Mouse (Mus musculus): ENCODE results near the gene Ccdc173. TPM values are rescaled to one million over a fixed set of nuclear protein-coding genes. Genes with fewer than 3 reads are reported as not detected.
A peak's percentile ranks its signal among the peaks of the same experiment; 100 is the strongest.
"Not testable (repeated sequence)": the region's sequence is repeated elsewhere in the genome, so short reads cannot be mapped to it uniquely, and the experiment has no call there.

Gene Ccdc173
- polyA plus RNA-seq, 1 experiment from 2014 or later = 2.1 TPM

GRCm38 (mm10) chr2:69820201-69820600, 30.8 kb upstream of the Ccdc173 start:
- no peak overlapping the region for H3K27ac ChIP-seq

GRCm38 (mm10) chr2:69818350-69819085, 29.1 kb upstream of the Ccdc173 start:
- no peak for DNase-seq (ENCODE audit: low spot score)
- Histone ChIP-seq H3K4me3 (no peak overlapping the region), H3K36me3 (no peaks in the 10 kb centered on the region), H3K4me1 (peaks cover 13% of the 10 kb centered on the region), H3K27ac (no peak overlapping the region), H3K27me3 (ENCODE audit: low read depth, poor library complexity, severe bottlenecking) (no peaks in the 10 kb centered on the region), H3K9me3 (replicated peaks) (no peaks in the 10 kb centered on the region)
- whole genome bisulfite sequencing = 78% methylated on average over 9 of the region's 9 CpGs

More at GRCm38 (mm10) chr2:69820201-69820600, 30.8 kb upstream of the Ccdc173 start:
- no peaks in the 10 kb centered on the region for H3K27me3 ChIP-seq (ENCODE audit: low read depth, poor library complexity, severe bottlenecking)
- peaks cover 11% of the 10 kb centered on the region for H3K36me3 ChIP-seq
- peaks cover 13% of the 10 kb centered on the region for H3K4me1 ChIP-seq
- DNase-seq (ENCODE audit: low spot score) = no peak
- WGBS = 56% methylated on average over 1 of the region's 1 CpGs
- H3K4me3 ChIP-seq = no peak overlapping the region
- no peaks in the 10 kb centered on the region for H3K9me3 ChIP-seq (replicated peaks)

- H3K36me3 ChIP-seq = no peaks in the 10 kb centered on the region
- WGBS = 88% methylated on average over 5 of the region's 5 CpGs
- DNase-seq (ENCODE audit: low spot score) = no peak
- H3K9me3 ChIP-seq (replicated peaks) = no peaks in the 10 kb centered on the region
- H3K27me3 ChIP-seq (ENCODE audit: low read depth, poor library complexity, severe bottlenecking) = no peaks in the 10 kb centered on the region
- peaks cover 2% of the 10 kb centered on the region for H3K4me1 ChIP-seq
- H3K4me3 ChIP-seq = no peak overlapping the region
- H3K27ac ChIP-seq = no peak overlapping the region
Measured at GRCm38 (mm10) chr2:69816575-69816974, 27.2 kb upstream of the Ccdc173 start.

GRCm38 (mm10) chr2:69811349-69811748, 22.0 kb upstream of the Ccdc173 start:
- not testable (repeated sequence) for H3K36me3 ChIP-seq; H3K27ac ChIP-seq; DNase-seq (ENCODE audit: low spot score); H3K27me3 ChIP-seq (ENCODE audit: low read depth, poor library complexity, severe bottlenecking); H3K4me3 ChIP-seq; H3K4me1 ChIP-seq; H3K9me3 ChIP-seq (replicated peaks)
- 80% methylated on average over 7 of the region's 7 CpGs for WGBS

- Histone ChIP-seq H3K27ac (no peak overlapping the region), H3K4me1 (no peaks in the 10 kb centered on the region), H3K36me3 (no peaks in the 10 kb centered on the region), H3K4me3 (no peak overlapping the region), H3K27me3 (ENCODE audit: low read depth, poor library complexity, severe bottlenecking) (no peaks in the 10 kb centered on the region), H3K9me3 (replicated peaks) (no peaks in the 10 kb centered on the region)
- no peak for DNase-seq (ENCODE audit: low spot score)
- WGBS = 74% methylated on average over 15 of the region's 15 CpGs
Measured at GRCm38 (mm10) chr2:69810169-69810568, 20.8 kb upstream of the Ccdc173 start.

- WGBS = 91% methylated on average over 9 of the region's 9 CpGs
- H3K36me3 ChIP-seq; H3K27me3 ChIP-seq (ENCODE audit: low read depth, poor library complexity, severe bottlenecking); H3K27ac ChIP-seq; H3K4me1 ChIP-seq; H3K9me3 ChIP-seq (replicated peaks); H3K4me3 ChIP-seq; DNase-seq (ENCODE audit: low spot score): not testable (repeated sequence)
Measured at GRCm38 (mm10) chr2:69804663-69805062, 15.3 kb upstream of the Ccdc173 start.

GRCm38 (mm10) chr2:69803756-69804155, 14.4 kb upstream of the Ccdc173 start:
- 69% methylated on average over 8 of the region's 8 CpGs for WGBS

GRCm38 (mm10) chr2:69802911-69803312, 13.5 kb upstream of the Ccdc173 start:
- Histone ChIP-seq H3K27me3 (ENCODE audit: low read depth, poor library complexity, severe bottlenecking) (no peaks in the 10 kb centered on the region), H3K4me1 (peaks cover 5% of the 10 kb centered on the region), H3K36me3 (peaks cover 1% of the 10 kb centered on the region; the same call in 1 of the 2 replicates), H3K4me3 (no peak overlapping the region), H3K27ac (no peak overlapping the region), H3K9me3 (replicated peaks) (no peaks in the 10 kb centered on the region)
- DNase-seq (ENCODE audit: low spot score) = peak; percentile 76
- WGBS = 52% methylated on average over 5 of the region's 5 CpGs

More at GRCm38 (mm10) chr2:69803756-69804155, 14.4 kb upstream of the Ccdc173 start:
- Histone ChIP-seq H3K36me3 (no peaks in the 10 kb centered on the region), H3K4me1 (peaks cover 5% of the 10 kb centered on the region), H3K4me3 (no peak overlapping the region), H3K27me3 (ENCODE audit: low read depth, poor library complexity, severe bottlenecking) (no peaks in the 10 kb centered on the region), H3K27ac (no peak overlapping the region), H3K9me3 (replicated peaks) (no peaks in the 10 kb centered on the region)
- no peak for DNase-seq (ENCODE audit: low spot score)

- Histone ChIP-seq H3K27ac (no peak overlapping the region), H3K27me3 (ENCODE audit: low read depth, poor library complexity, severe bottlenecking) (no peaks in the 10 kb centered on the region), H3K4me3 (peak overlapping the region; percentile 67; the same call in 1 of the 2 replicates), H3K36me3 (peaks cover 31% of the 10 kb centered on the region), H3K4me1 (peaks cover 10% of the 10 kb centered on the region), H3K9me3 (replicated peaks) (no peaks in the 10 kb centered on the region)
- no peak for DNase-seq (ENCODE audit: low spot score)
- 81% methylated on average over 4 of the region's 4 CpGs for WGBS
Measured at GRCm38 (mm10) chr2:69790722-69791121, 1.3 kb upstream of the Ccdc173 start.

- Histone ChIP-seq H3K36me3 (peaks cover 27% of the 10 kb centered on the region), H3K4me1 (peaks cover 10% of the 10 kb centered on the region), H3K9me3 (replicated peaks) (no peaks in the 10 kb centered on the region), H3K27me3 (ENCODE audit: low read depth, poor library complexity, severe bottlenecking) (no peaks in the 10 kb centered on the region), H3K27ac (peak overlapping the region; percentile 83; the same call in 1 of the 2 replicates), H3K4me3 (peak overlapping the region; percentile 67)
- WGBS = 2% methylated on average over 10 of the region's 10 CpGs
- peak; percentile 88 for DNase-seq (ENCODE audit: low spot score)
Measured at GRCm38 (mm10) chr2:69790285-69790684, 910 bp upstream of the Ccdc173 start.

- peak overlapping the region; percentile 67 for H3K4me3 ChIP-seq
- no peak for DNase-seq (ENCODE audit: low spot score)
- peak overlapping the region; percentile 83 for H3K27ac ChIP-seq
- H3K9me3 ChIP-seq (replicated peaks) = no peaks in the 10 kb centered on the region
- WGBS = 34% methylated on average over 9 of the region's 9 CpGs
- no peaks in the 10 kb centered on the region for H3K27me3 ChIP-seq (ENCODE audit: low read depth, poor library complexity, severe bottlenecking)
- peaks cover 16% of the 10 kb centered on the region for H3K36me3 ChIP-seq
- H3K4me1 ChIP-seq = peaks cover 10% of the 10 kb centered on the region
Measured at GRCm38 (mm10) chr2:69788974-69789373, 401 bp downstream of the Ccdc173 start.

- peaks cover 7% of the 10 kb centered on the region; the same call in 1 of the 2 replicates for H3K36me3 ChIP-seq
- 50% methylated on average over 5 of the region's 5 CpGs for WGBS
- H3K4me3 ChIP-seq = no peak overlapping the region
- H3K27ac ChIP-seq = no peak overlapping the region
- no peaks in the 10 kb centered on the region for H3K4me1 ChIP-seq
- no peaks in the 10 kb centered on the region for H3K27me3 ChIP-seq (ENCODE audit: low read depth, poor library complexity, severe bottlenecking)
- no peak for DNase-seq (ENCODE audit: low spot score)
- no peaks in the 10 kb centered on the region for H3K9me3 ChIP-seq (replicated peaks)
Measured at GRCm38 (mm10) chr2:69778836-69779177, 10.6 kb downstream of the Ccdc173 start.

- no peaks in the 10 kb centered on the region for H3K27me3 ChIP-seq (ENCODE audit: low read depth, poor library complexity, severe bottlenecking)
- WGBS = 73% methylated on average over 7 of the region's 7 CpGs
- H3K36me3 ChIP-seq = peaks cover 7% of the 10 kb centered on the region; the same call in 1 of the 2 replicates
- no peak for DNase-seq (ENCODE audit: low spot score)
- no peaks in the 10 kb centered on the region for H3K9me3 ChIP-seq (replicated peaks)
- H3K27ac ChIP-seq = no peak overlapping the region
- H3K4me1 ChIP-seq = no peaks in the 10 kb centered on the region
- H3K4me3 ChIP-seq = no peak overlapping the region
Measured at GRCm38 (mm10) chr2:69777985-69778835, 11.2 kb downstream of the Ccdc173 start.

All from limb, embryonic 10.5 days (tissue).